Mouse (Mus musculus) embryonic fibroblast, embryonic 13.5 days (primary cell): ENCODE results near the gene Nav2.

Source experiments
- CTCF ChIP-seq: IDR thresholded peaks from 2 replicates; pipeline ENCODE4 v1.5.1; 2011; ENCODE audit warnings: mild to moderate bottlenecking, control low read depth, low read length, moderate library complexity, borderline replicate concordance; ENCODE audit not compliant: insufficient read depth
- POLR2A ChIP-seq: IDR thresholded peaks from 2 replicates; pipeline ENCODE4 v1.6.1; 2011; ENCODE audit warnings: low read depth, mild to moderate bottlenecking, control low read depth, low read length, moderate library complexity

DNA sequence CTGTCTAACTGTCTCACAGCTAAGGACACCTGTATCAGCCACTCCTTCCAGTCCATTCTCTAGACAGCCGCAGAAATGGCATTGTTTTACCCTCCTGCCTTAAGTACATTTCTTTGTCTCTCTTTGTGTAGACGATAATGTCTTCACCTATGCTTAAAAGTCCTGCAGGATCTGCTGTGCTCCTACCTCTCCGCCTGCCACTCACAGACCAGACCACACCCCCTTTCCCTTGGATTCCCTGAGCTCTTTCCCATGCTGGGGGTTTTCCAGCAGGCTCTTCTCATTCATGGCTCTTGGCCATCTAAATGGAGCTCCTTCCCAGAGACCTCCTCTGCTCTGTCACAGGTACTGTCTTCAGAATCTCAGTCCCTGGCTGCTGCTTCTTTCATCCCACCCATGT, 408.1 kb downstream of the Nav2 start:
- TF ChIP-seq POLR2A: no peak
- no peak for TF ChIP-seq CTCF
